Mouse (Mus musculus): Measurements from ENCODE around the gene Itpkb.

DNA sequence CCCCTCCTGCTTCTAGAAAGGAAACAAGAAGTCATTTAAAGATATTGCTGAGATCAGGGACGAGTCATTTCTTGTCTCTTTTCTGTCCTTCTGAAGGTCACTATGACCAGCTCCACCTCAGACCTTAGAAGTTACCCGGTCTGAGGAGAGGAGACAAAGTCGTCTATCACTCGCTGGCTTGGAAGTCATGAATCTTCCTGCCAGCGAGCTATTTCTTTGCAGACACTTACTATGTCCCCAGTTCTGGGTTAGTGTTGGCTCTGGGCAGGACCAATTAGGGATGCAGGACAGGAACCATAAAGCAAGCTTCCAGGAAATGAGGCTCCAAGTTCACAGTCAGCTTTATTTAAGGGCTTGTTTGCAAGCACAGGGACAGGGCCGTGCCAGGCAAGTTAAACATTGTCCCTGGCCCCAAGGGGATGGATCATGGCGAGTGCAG, 27.6 kb downstream of the Itpkb start:
- TF ChIP-seq CTCF (IDR thresholded peaks at IDR 0.05; ENCODE audit: borderline replicate concordance, extremely low read depth, insufficient read depth, insufficient read length) (no peak), POLR2A (IDR thresholded peaks at IDR 0.05; ENCODE audit: borderline replicate concordance, extremely low read depth, insufficient read depth, insufficient read length, poor library complexity, severe bottlenecking) (no peak)
